Mouse (Mus musculus) erythroid progenitor cell, adult 5-6 weeks (primary cell): ENCODE data around the gene Gtpbp8. TPM values are rescaled to one million over a fixed set of nuclear protein-coding genes. Genes with fewer than 3 reads are reported as not detected.

Source experiments
- ATAC-seq: replicated peaks from 2 replicates; pipeline ENCODE4 v1.8.0; 2016; ENCODE audit warnings: moderate number of reproducible peaks, mild to moderate bottlenecking, moderate TSS enrichment, inconsistent platforms; ENCODE audit not compliant: poor library complexity, low FRiP score, severe bottlenecking
- total RNA-seq, 2 experiments: library from RNA; stranded (forward) in 1 of 2; stranded (reverse) in 1 of 2; fragments of 150-400 nt in 1 of 2; fragments of 186-747, 209-891 nt in 1 of 2; gene quantifications; 2 replicates each; pipeline versions ENCODE4 v1.2.3 to v1.2.4; 2015 to 2017; ENCODE audit warnings: low replicate concordance in 2 of 2

Gtpbp8 gene
- total RNA-seq, 2 experiments from 2014 or later = 4.2 to 5.0 TPM

DNA sequence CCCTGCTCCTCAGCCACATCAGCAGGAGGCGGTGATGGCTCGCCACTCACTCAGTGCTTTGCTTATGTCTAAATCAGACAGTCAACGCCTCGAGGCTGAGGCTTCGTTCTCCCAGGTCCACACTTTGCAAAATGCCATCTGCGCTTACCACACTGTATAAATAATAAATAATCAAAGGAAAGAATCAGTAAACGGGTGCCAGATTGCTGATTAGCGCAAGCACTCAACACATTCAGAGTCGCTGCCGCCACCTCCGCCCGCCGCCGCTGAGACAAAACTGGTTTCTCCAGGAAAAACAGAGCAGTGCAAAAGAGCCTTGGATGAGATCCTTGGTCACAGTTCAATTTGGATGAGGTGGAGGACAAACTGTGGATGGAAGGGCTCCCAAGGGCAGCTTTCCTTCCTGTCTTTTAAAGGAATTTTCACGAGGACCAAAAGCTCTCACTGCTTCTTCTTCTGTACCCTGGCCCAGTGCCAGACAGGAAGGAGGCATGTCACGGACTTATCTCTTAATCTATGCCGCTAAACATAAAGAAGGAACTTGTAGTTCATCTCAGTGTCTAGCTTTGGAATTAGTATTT, 54.5 kb downstream of the Gtpbp8 start:
- ATAC-seq = no peak

GRCm38 (mm10) chr16:44691066-44691465, 55.1 kb downstream of the Gtpbp8 start:
- ATAC-seq = no peak

DNA sequence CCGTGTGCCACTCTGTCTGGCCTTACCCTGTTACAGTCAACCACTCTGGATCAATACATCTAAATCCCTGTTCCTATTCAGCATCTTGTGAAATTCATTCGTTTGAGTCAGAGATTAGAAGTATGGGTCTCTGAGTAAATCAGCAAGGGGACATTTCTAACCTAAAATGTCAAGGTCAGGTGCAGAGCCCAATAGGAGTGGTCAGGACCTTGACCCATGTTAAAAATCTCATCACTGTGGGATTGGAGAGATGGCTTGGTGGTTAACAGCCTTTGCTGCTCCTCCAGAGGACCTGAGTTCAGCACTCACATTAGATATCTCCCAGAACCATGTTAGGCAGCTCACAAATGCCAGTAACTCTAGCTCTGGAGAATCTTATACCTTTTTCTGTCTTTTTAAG, 55.7 kb downstream of the Gtpbp8 start:
- ATAC-seq = no peak

GRCm38 (mm10) chr16:44688507-44688906, 57.7 kb downstream of the Gtpbp8 start:
- ATAC-seq = no peak

GRCm38 (mm10) chr16:44687719-44688420, 58.3 kb downstream of the Gtpbp8 start:
- ATAC-seq = no peak

- no peak for ATAC-seq
Observed at GRCm38 (mm10) chr16:44686991-44687718, 59.0 kb downstream of the Gtpbp8 start.

Other genes with a start within 250 kb of the Gtpbp8 start
- gene Boc, start 187.5 kb downstream of the Gtpbp8 start, total RNA-seq (2015; ENCODE audit: low replicate concordance) = not detected in 2 replicates
- not detected in 2 replicates for gene Boc, start 187.5 kb downstream of the Gtpbp8 start, total RNA-seq (2017; ENCODE audit: low replicate concordance)
- 3.6 and 3.8 TPM in 2 replicates for gene Nepro, start 22.1 kb downstream of the Gtpbp8 start, total RNA-seq (2015; ENCODE audit: low replicate concordance)
- 2.6 and 3.7 TPM in 2 replicates for gene Nepro, start 22.1 kb downstream of the Gtpbp8 start, total RNA-seq (2017; ENCODE audit: low replicate concordance)
- 10.5 and 15.5 TPM in 2 replicates for gene Cd200r1, start 19.4 kb upstream of the Gtpbp8 start, total RNA-seq (2015; ENCODE audit: low replicate concordance)
- 5.1 TPM in 1 of 2 replicates, not detected in the other for gene Cd200r1, start 19.4 kb upstream of the Gtpbp8 start, total RNA-seq (2017; ENCODE audit: low replicate concordance)
- gene Cd200r4, start 65.4 kb upstream of the Gtpbp8 start, total RNA-seq (2015; ENCODE audit: low replicate concordance) = 3.2 TPM in 1 of 2 replicates, not detected in the other
- gene Cd200r4, start 65.4 kb upstream of the Gtpbp8 start, total RNA-seq (2017; ENCODE audit: low replicate concordance) = not detected in 2 replicates
- gene Cd200r2, start 120.7 kb upstream of the Gtpbp8 start, total RNA-seq (2015; ENCODE audit: low replicate concordance) = not detected in 2 replicates
- gene Cd200r2, start 120.7 kb upstream of the Gtpbp8 start, total RNA-seq (2017; ENCODE audit: low replicate concordance) = not detected in 2 replicates
- gene Cd200r3, start 197.3 kb upstream of the Gtpbp8 start, total RNA-seq (2015; ENCODE audit: low replicate concordance) = 8.8 and 10.8 TPM in 2 replicates
- gene Cd200r3, start 197.3 kb upstream of the Gtpbp8 start, total RNA-seq (2017; ENCODE audit: low replicate concordance) = 4.6 and 5.0 TPM in 2 replicates